Mouse (Mus musculus) forebrain, embryonic 13.5 days (tissue): ENCODE results near the gene Pold1. TPM values are rescaled to one million over a fixed set of nuclear protein-coding genes. Genes with fewer than 3 reads are reported as not detected.
A peak's percentile ranks its signal among the peaks of the same experiment; 100 is the strongest.

Experiments used
- ATAC-seq: fragments of 200-750 bp; cut with Nextera tagmentation; 2 replicates; pipeline ENCODE4 v1.8.0; 2017
- H3K27ac ChIP-seq: fragments of 300-500 bp; sonication (generic); 2 replicates; pipeline ENCODE4 v1.5.1; 2015; ENCODE audit warnings: inconsistent platforms, mild to moderate bottlenecking, moderate library complexity
- H3K27me3 ChIP-seq: fragments of 300-500 bp; sonication (generic); 2 replicates; pipeline ENCODE4 v1.6.1; 2015; ENCODE audit warnings: mild to moderate bottlenecking, inconsistent platforms
- H3K36me3 ChIP-seq: fragments of 300-500 bp; sonication (generic); 2 replicates; pipeline ENCODE4 v1.6.1; 2015; ENCODE audit warnings: mild to moderate bottlenecking, inconsistent platforms; ENCODE audit not compliant: poor library complexity, severe bottlenecking
- H3K4me1 ChIP-seq: fragments of 300-500 bp; sonication (generic); 2 replicates; pipeline ENCODE4 v1.6.1; 2015; ENCODE audit warnings: inconsistent platforms
- H3K4me2 ChIP-seq: fragments of 300-500 bp; sonication (generic); 2 replicates; pipeline ENCODE4 v1.6.1; 2015; ENCODE audit warnings: inconsistent platforms, mild to moderate bottlenecking, moderate library complexity
- H3K4me3 ChIP-seq: fragments of 300-500 bp; sonication (generic); 2 replicates; pipeline ENCODE4 v1.5.1; 2015; ENCODE audit warnings: mild to moderate bottlenecking, inconsistent platforms
- H3K9ac ChIP-seq: fragments of 300-500 bp; sonication (generic); 2 replicates; pipeline ENCODE4 v1.6.1; 2015; ENCODE audit warnings: mild to moderate bottlenecking, inconsistent platforms
- H3K9me3 ChIP-seq: fragments of 300-500 bp; sonication (generic); replicated peaks from 2 replicates; pipeline ENCODE4 v1.6.1; 2016; ENCODE audit warnings: inconsistent platforms
- WGBS: fragments of 180-500 bp; shearing (Covaris S2); methylation state at CpG from one replicate; pipeline ENCODE4 v1.1.7; 2015; 5-methylcytosine and 5-hydroxymethylcytosine counted together
- polyA plus RNA-seq: library from polyadenylated mRNA; unstranded; fragments of >200 nt; fragmentation: Nextera tagmentation; extraction: Ambion mirVana; gene quantifications from 2 replicates; pipeline ENCODE4 v1.2.1, GENCODE M21; 2015

Gene Pold1
- polyA plus RNA-seq, 1 experiment from 2014 or later, result 77.8 TPM

DNA sequence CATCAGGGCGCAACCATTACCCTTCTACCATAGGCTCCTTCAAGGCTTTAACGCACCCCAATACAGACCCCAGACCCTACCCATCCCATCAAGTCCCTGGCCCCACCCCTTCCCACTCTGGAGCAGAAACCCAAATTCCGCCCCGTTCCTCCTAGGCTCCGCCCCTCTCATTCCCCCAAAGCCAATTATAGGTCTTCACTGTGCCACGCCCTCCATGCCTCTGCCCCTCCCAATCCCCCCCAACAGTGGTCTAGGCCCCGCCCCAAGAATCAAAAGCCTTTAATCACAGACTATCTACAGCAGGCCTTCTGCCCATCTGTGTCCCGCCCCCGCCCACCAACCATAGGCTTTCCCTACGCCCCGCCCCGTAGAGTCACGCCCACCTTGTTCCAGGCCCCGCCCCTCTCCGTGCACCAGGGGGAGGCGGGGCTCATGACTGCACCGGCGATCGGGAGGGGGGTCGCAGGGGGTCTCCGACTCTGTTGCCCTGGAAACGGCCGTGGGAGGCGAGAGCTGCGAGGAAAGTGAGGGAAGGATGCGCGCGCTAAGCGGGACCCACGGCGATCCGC is 4.6 kb upstream of the Pold1 start:
- H3K9me3 ChIP-seq, result no peaks in the 10 kb centered on the region
- peak overlapping the region; percentile 90 for H3K27ac ChIP-seq
- peak overlapping the region; percentile 70 for H3K4me2 ChIP-seq
- H3K4me1 ChIP-seq, result peaks cover 11% of the 10 kb centered on the region
- ATAC-seq, result peak; percentile 68
- WGBS, result under 1% methylated on average over 30 of the region's 32 CpGs
- H3K27me3 ChIP-seq, result peaks cover 9% of the 10 kb centered on the region; the same call in 1 of the 2 replicates
- H3K9ac ChIP-seq, result peak overlapping the region; percentile 63
- peaks cover 33% of the 10 kb centered on the region for H3K36me3 ChIP-seq
- peak overlapping the region; percentile 71 for H3K4me3 ChIP-seq

DNA sequence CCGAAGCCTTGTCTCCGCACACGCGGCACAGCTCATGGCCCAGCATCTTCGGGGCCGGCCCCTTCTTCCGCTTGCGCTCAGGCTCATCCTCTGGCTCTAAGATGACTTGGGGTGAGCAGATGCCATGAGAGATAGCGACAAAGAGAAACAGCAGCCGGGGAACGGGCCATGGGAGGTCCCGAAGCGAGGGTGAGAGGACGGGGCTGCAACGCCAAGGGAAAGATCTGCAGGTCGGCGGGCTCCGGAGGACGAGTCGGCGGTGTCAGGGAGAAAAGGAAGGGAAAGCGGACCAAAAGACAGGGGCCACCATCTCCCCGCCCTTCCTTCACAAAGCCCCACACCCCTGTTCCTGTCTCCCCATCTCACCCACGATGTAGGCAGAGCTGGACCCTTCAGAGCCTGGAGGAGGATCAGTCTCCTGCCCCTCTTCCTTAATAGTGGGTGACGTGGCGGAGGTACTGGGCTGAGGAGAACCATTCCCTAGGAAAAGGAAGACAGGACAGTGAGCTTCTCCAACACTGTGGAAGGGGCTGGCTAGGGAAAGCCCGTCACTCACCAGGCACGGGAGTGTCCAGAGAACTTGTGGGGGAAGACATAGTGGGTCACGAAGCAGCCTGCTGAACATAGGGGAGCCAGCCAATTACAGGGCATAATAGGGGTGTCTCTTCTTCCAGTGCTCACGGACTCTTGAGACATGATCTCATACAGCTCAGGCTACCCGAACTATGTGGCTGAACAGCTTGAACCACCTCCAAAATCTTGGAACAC is 3.7 kb upstream of the Pold1 start:
- peaks cover 33% of the 10 kb centered on the region for H3K36me3 ChIP-seq
- 86% methylated on average over 31 of the region's 31 CpGs for WGBS
- H3K4me2 ChIP-seq, result peak overlapping the region; percentile 70
- H3K9ac ChIP-seq, result peak overlapping the region; percentile 63; the same call in 1 of the 2 replicates
- peaks cover 6% of the 10 kb centered on the region; the same call in 1 of the 2 replicates for H3K27me3 ChIP-seq
- peak overlapping the region; percentile 71 for H3K4me3 ChIP-seq
- ATAC-seq, result no peak
- no peaks in the 10 kb centered on the region for H3K9me3 ChIP-seq
- no peak overlapping the region for H3K27ac ChIP-seq
- peaks cover 20% of the 10 kb centered on the region for H3K4me1 ChIP-seq

DNA sequence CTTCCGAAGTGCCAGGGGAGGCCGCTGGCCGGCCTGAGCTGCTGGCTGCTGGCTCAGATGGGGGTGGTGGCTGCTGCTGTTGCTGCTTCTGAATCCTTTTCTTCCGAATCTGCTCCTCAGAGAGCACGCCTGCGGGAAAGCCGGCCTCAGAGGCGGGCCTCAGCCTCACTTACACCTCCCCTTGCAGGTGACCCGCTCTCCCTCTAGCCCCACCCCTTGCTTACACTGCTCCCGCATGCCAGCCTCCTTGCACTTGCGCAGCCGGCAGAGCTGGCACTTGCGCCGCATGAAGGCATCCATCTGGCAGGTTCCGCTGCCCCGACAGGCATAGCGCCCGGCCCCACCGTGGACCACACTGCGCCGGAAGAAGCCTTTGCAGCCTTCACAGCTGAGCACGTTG is 3.1 kb upstream of the Pold1 start:
- Histone ChIP-seq H3K9me3 (no peaks in the 10 kb centered on the region), H3K4me1 (peaks cover 25% of the 10 kb centered on the region), H3K36me3 (peaks cover 33% of the 10 kb centered on the region), H3K9ac (peak overlapping the region; percentile 21; the same call in 1 of the 2 replicates), H3K27ac (no peak overlapping the region), H3K4me2 (no peak overlapping the region), H3K4me3 (no peak overlapping the region; the same call in 1 of the 2 replicates), H3K27me3 (peaks cover 6% of the 10 kb centered on the region; the same call in 1 of the 2 replicates)
- no peak for ATAC-seq
- WGBS, result 85% methylated on average over 22 of the region's 22 CpGs

DNA sequence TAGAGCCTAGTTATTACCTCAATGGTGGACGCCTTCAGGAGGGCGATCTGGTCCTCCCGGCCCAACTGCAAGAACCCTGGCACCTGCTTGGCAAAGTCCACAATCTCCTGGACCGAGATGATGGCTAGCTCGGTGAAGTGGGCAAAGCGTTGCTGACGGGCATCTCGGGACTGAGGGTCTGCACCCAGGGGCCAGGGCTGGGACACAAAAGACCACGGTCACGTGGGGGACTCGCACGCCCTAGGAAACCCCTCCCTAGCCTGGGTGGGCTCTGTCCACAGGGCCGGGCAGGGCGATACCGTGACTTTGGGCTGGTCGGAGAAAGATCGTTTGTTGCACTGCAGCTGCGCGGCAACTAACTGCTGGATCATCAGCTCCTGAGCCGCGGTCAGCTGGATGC is 2.7 kb upstream of the Pold1 start:
- WGBS, result 93% methylated on average over 21 of the region's 21 CpGs
- ATAC-seq, result no peak
- Histone ChIP-seq H3K4me3 (no peak overlapping the region), H3K27me3 (peaks cover 6% of the 10 kb centered on the region; the same call in 1 of the 2 replicates), H3K36me3 (peaks cover 33% of the 10 kb centered on the region), H3K9ac (no peak overlapping the region), H3K4me2 (no peak overlapping the region), H3K4me1 (peaks cover 25% of the 10 kb centered on the region), H3K27ac (no peak overlapping the region), H3K9me3 (no peaks in the 10 kb centered on the region)

DNA sequence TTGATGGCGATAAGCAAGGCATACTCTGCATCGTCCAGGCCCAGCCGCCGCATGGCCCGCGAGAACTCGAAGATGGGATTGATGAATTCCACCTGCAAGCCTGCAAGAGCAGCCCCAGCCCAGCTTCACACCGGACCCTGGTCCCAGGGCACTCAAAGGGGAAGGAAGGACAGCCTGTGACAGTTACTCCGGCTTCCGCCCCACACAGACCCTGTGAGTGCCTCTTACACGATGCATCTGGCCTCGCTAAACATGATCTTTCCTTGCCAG is 1.7 kb upstream of the Pold1 start:
- Histone ChIP-seq H3K36me3 (peaks cover 36% of the 10 kb centered on the region), H3K9me3 (no peaks in the 10 kb centered on the region), H3K27me3 (peaks cover 1% of the 10 kb centered on the region; the same call in 1 of the 2 replicates), H3K4me3 (no peak overlapping the region), H3K27ac (no peak overlapping the region), H3K4me2 (no peak overlapping the region), H3K9ac (no peak overlapping the region), H3K4me1 (peaks cover 25% of the 10 kb centered on the region)
- no peak for ATAC-seq
- WGBS, result 94% methylated on average over 12 of the region's 12 CpGs

DNA sequence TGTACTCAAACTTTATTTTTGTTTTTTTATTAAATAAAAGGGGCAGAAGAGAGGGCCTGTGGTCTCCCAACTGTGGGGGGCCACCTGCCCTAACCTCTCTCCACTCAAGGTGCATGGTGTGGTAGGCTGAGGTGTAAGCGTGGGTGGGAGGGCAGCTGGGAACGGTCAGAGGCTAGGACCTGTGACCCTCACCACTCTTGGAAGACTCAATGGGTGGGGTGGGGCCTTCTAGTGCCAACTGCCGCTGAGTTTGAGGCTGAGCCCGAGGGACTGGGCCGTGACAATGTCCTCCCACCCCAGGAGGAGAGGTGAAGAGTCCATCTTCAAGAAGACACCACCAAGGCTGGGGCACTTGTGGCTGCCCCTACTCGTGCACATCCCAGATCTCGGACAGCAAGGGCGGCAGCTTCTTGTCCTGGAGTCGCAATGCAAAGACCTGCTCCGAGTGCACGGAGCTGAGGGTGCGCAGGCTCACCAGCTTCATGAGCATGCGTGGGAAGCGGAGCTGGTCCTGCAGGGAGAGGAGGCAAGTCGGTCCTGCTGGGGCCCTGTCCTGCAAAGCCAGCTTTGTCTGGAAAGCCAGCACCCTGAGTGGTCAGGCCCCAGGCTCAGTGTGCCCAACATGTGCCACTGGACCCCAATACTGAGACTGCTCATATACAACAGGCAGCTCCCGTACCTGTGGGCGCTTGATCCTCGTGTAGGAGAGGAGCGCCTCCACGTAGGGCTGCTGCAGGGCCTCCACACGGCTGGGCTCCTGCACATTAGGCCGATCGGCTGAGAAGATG is 1.2 kb upstream of the Pold1 start:
- H3K4me3 ChIP-seq, result no peak overlapping the region
- peaks cover 36% of the 10 kb centered on the region for H3K36me3 ChIP-seq
- H3K9ac ChIP-seq, result no peak overlapping the region
- H3K4me2 ChIP-seq, result no peak overlapping the region
- ATAC-seq, result no peak
- peaks cover 25% of the 10 kb centered on the region for H3K4me1 ChIP-seq
- no peak overlapping the region; the same call in 1 of the 2 replicates for H3K27ac ChIP-seq
- WGBS, result 95% methylated on average over 23 of the region's 23 CpGs
- no peaks in the 10 kb centered on the region for H3K9me3 ChIP-seq
- H3K27me3 ChIP-seq, result no peaks in the 10 kb centered on the region

DNA sequence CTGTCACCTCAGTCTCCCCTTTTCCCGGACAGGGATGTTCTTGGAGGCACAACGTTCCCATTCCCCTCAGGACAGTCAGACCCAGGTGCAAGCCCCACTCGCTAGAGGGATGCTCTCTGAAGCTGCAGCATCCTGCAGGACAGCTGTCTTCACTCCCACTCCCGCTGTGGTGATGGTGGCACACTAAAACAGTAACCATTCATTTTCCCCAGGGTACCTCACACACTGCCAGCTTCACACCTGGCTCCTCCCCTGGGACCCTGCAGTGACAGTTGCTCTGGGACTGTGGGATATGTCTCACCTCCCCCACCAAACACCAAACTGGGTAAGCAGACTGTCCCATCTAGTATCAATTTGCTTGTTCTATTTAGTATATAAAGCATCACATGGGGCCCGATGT is 924 bp downstream of the Pold1 start:
- WGBS, result 28% methylated on average over 5 of the region's 5 CpGs
- peak overlapping the region; percentile 67 for H3K4me3 ChIP-seq
- no peaks in the 10 kb centered on the region for H3K9me3 ChIP-seq
- peaks cover 19% of the 10 kb centered on the region for H3K4me1 ChIP-seq
- peak overlapping the region; percentile 93 for H3K4me2 ChIP-seq
- peak overlapping the region; percentile 74 for H3K9ac ChIP-seq
- H3K27me3 ChIP-seq, result no peaks in the 10 kb centered on the region
- H3K27ac ChIP-seq, result no peak overlapping the region
- ATAC-seq, result no peak
- H3K36me3 ChIP-seq, result peaks cover 39% of the 10 kb centered on the region

DNA sequence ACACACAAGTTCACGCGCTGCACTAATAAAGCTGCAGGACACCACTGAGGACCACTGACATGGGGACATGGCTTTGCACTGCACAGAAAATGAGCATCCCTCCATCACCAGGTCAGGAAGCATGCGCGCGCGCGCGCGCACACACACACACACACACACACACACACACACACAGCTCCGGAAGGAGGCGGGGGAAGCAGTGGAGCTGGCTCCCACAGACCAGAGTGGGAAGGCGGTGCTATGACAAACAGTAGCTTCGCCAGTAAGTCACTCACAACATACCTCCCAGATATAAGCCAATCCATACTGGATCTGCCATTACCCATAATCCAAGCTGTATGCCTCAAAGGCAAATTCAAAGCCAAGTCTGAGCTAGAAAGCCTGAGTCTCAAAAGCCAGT is 1.6 kb downstream of the Pold1 start:
- H3K4me1 ChIP-seq, result peaks cover 15% of the 10 kb centered on the region
- H3K9me3 ChIP-seq, result no peaks in the 10 kb centered on the region
- no peaks in the 10 kb centered on the region for H3K27me3 ChIP-seq
- H3K9ac ChIP-seq, result peak overlapping the region; percentile 74
- peak overlapping the region; percentile 67; the same call in 1 of the 2 replicates for H3K4me3 ChIP-seq
- ATAC-seq, result no peak
- peaks cover 41% of the 10 kb centered on the region for H3K36me3 ChIP-seq
- H3K4me2 ChIP-seq, result peak overlapping the region; percentile 93
- WGBS, result 96% methylated on average over 13 of the region's 13 CpGs
- no peak overlapping the region for H3K27ac ChIP-seq

DNA sequence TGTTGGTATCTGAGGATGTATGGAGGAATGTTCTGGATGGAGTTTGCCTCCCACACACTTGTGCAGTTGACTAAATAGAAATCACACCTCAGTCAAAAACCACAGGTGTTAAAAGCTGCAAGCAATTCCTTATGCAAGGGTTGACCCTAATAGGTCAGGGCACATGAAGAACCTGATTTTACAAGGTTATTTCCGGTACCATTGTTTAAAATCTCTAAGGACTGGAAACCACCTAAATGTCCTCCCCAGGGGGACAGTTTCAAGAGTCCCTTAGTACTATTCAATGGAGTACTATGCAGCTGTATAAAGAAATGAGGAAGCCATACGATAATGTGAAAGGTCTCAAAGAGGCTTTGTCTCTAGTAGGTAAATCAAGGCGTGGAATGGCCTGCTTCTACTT is 2.4 kb downstream of the Pold1 start:
- H3K4me3 ChIP-seq, result no peak overlapping the region
- no peak overlapping the region for H3K27ac ChIP-seq
- 98% methylated on average over 3 of the region's 3 CpGs for WGBS
- H3K36me3 ChIP-seq, result peaks cover 41% of the 10 kb centered on the region
- no peak for ATAC-seq
- H3K4me1 ChIP-seq, result peaks cover 15% of the 10 kb centered on the region
- H3K27me3 ChIP-seq, result no peaks in the 10 kb centered on the region
- H3K4me2 ChIP-seq, result no peak overlapping the region
- no peak overlapping the region for H3K9ac ChIP-seq
- H3K9me3 ChIP-seq, result no peaks in the 10 kb centered on the region

DNA sequence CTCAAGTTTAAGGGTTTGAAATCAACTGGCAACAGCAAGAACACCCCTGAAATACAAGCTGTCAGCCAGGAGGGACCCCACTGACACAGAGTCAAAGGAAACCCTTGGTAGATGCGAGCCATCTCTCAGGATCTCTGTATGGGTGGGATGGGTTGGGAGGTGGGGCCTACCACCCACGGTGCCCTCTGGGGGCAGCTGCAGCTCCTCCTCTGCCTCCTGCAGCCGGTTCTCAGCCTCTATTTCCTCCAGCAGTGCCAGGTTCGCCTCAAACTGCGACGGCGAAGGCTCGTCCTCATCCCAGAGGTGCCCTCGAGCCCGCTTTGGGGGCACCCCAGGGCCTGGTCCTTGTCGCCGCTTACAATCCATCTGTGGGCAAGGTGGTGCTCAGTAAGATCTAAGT is 5.6 kb downstream of the Pold1 start:
- Histone ChIP-seq H3K27me3 (no peaks in the 10 kb centered on the region), H3K4me2 (no peak overlapping the region), H3K9me3 (no peaks in the 10 kb centered on the region), H3K4me3 (no peak overlapping the region), H3K27ac (no peak overlapping the region), H3K9ac (no peak overlapping the region; the same call in 1 of the 2 replicates), H3K36me3 (peaks cover 53% of the 10 kb centered on the region), H3K4me1 (peaks cover 12% of the 10 kb centered on the region)
- no peak for ATAC-seq
- WGBS, result 79% methylated on average over 12 of the region's 12 CpGs

DNA sequence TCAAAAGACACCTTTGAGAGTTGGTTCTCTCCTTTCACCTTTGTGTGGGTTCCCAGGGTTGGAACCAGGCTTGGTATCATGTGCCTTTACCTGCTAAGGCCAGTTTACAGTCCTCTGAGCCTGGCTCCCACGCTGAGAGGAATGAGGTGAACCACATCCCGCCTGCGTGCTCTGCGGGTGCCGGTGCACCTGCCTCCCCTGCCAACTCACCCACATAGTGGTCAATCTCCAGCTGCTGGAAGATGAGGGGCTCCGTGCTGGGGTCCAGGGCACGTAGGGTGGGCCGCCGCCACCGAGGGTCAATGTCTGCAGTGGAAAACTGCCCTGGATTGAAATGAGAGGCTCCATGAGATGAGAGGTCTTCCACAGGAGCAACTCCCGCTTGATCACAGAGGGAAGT is 6.1 kb downstream of the Pold1 start:
- WGBS, result 97% methylated on average over 11 of the region's 11 CpGs
- peaks cover 7% of the 10 kb centered on the region for H3K4me1 ChIP-seq
- H3K9ac ChIP-seq, result no peak overlapping the region
- no peak for ATAC-seq
- H3K4me2 ChIP-seq, result no peak overlapping the region
- no peaks in the 10 kb centered on the region for H3K27me3 ChIP-seq
- no peaks in the 10 kb centered on the region for H3K9me3 ChIP-seq
- no peak overlapping the region for H3K4me3 ChIP-seq
- H3K27ac ChIP-seq, result no peak overlapping the region
- H3K36me3 ChIP-seq, result peaks cover 58% of the 10 kb centered on the region
